Mouse (Mus musculus) ES-Bruce4 (cell line): ENCODE measurements around the gene Apoa5.

Experiments
- CTCF ChIP-seq: IDR thresholded peaks from one replicate; pipeline ENCODE4 v1.8.1; 2011; ENCODE audit warnings: low read depth, low read length
- EP300 ChIP-seq: IDR thresholded peaks from 2 replicates; pipeline ENCODE4 v1.6.1; 2011; ENCODE audit warnings: low read depth, low read length; ENCODE audit not compliant: insufficient read depth

- no peak for TF ChIP-seq EP300
- TF ChIP-seq CTCF = no peak
Observed at GRCm38 (mm10) chr9:46256177-46256576, 12.3 kb upstream of the Apoa5 start.
